Mouse (Mus musculus) WW6 (cell line): ENCODE results near the gene Ccr1l1.

Experiments used
- DNase-seq: peaks from one replicate; pipeline ENCODE4 v3.0.0-alpha.2; 2013; ENCODE audit warnings: low read depth, low spot score

Ccr1l1 gene

DNA sequence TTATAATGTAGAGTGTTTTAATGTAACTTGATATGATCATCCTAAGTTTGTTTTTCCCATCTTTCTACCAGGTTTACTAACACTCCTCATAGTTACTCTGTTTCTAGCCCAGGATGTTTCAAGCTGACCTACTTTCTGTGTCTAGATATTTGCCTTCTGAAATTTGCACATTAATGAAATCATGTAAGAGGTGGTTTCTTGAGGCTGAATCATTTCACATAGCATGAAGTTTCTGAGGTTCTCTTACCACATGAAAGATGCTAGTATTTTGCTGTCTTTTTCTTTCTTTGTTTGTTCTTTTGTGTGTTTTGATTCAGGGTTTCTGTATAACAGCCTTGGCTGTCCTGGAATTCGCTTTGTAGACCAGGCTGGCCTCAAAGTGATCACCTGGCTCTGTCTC is 18.0 kb downstream of the Ccr1l1 start:
- DNase-seq, result no peak

DNA sequence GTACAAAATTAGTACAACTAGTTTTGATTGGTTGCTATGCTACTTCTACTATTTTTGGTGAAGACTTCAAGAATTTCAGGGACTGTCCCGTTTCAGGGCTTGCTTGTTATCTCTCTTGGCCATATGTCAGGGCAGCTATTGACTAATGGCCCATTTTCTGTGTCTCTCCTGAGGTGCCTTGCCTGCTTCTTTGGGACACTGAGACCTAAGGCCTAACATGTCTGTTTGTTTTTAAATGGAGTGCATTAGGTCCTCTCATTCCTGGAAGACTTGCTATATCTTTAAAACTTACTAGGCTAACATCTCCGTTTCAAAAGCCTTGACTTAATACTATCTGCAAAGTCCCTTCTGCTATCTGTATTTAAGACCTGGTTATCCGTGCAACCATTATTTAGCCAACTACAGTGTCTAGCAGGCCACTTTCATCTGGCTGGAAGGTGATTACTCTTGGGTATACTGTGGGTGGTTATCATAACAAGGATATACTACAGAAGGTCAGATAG is 20.2 kb downstream of the Ccr1l1 start:
- no peak for DNase-seq

DNA sequence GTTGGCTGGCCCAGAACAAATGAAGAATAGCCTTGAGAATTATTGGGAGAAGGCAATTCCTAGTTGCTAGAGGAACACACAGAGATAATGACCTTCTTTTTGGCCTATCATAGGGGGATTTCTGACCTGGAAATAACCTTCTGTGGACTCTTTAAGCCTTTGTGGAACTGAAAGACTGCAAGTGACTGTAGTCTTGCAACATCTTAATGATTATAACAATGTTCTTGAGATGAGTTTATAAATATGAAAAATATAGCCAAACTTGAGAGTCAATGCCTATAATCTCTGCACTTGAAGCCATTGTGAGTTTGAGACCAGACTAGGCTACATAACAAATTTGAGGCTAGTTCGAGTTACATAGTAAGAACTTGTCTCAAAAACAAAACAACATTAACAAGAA is 21.3 kb downstream of the Ccr1l1 start:
- DNase-seq, result no peak

DNA sequence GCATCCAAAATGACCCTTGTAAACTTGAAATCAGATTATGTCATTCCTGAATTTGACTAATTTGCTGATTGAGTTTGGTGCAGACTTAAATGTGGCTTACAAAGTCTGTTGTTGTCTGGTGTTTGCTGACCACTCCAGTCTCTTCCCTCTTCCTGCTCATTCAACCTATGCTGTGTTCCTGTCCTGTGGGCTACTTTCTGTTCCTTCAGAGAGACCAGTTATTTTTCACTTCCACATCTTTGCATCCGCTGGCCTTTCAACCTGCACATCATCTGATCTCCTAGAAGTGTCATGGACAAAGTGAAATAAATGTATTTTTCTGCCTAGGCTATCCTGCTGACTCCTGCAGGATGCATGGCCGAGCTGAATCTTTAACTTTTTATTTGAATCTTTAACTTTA is 24.7 kb downstream of the Ccr1l1 start:
- DNase-seq, result no peak

DNA sequence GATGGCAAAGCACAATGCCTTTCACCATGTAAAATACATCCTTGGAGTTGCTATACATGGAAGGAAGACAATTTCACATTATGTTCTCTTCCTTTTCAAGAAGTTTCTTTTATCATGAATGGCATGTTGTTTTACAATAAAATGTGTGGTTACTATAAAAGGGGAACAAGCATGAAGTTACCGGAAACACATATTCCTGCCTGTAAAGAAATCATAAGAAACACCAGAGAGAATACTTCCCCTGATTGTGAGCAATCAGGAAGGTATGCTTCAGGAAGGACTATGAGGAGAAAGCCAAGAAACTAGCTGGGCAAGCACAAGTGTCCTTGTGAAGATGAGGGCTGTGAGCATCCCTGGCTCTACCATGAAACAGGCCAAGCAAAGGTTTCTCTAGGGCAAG is 27.0 kb downstream of the Ccr1l1 start:
- no peak for DNase-seq

DNA sequence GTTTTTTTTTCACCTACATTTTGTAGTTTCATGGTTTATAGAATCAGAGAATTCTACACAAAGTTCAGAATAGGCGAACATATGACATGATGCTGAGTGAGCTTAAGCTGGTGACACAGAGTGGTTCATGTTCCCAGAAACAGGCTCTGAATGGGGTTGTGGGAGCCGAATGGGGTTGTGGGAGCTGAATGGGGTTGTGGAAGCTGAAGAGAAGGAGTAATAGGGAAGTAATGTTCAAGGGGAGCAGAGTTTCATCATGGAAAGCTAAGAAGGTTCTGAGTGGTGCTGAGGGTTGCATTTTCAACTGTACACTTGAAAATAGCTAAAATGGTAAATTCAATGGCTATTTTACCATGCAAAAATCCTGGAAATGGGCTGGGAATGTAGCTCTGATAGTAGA is 28.8 kb downstream of the Ccr1l1 start:
- DNase-seq, result no peak

DNA sequence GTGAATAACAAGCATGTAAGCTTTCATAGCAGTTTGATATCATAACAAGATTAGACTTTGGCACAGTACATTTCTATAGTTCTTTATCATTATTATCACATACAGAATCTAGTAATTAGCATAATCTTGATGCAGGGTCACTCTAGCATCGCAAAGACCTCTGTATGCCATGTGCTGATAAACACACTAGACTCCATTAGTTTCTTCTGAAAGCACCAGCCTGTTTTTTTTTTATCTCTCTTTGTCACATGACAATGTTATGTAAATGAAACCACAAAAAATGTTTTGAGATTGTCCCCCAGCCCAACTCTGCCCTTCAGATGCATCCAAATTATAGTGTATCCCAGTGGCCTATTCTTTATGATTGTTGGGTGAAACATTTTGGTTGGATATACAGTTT is 30.4 kb downstream of the Ccr1l1 start:
- DNase-seq, result no peak

DNA sequence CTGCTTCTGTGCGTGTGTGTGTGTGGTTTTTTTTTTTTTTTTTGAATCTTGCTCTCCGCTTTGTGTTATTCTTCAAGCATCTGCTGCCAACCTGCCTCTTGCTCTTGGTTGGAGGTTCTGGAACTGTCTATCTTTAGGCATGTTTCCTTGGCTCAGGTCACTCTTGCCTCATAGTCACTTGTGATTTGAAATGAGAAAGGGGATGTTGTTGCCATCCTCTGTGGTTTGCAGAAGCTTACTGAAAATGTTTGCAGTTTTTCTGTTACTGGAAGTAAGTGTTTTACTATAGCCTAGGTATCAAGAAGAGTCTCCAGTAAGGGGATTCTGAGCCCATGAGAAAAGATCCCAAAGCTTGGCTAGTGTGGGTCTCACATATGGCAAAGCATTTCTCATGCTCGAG is 36.2 kb downstream of the Ccr1l1 start:
- DNase-seq, result no peak

DNA sequence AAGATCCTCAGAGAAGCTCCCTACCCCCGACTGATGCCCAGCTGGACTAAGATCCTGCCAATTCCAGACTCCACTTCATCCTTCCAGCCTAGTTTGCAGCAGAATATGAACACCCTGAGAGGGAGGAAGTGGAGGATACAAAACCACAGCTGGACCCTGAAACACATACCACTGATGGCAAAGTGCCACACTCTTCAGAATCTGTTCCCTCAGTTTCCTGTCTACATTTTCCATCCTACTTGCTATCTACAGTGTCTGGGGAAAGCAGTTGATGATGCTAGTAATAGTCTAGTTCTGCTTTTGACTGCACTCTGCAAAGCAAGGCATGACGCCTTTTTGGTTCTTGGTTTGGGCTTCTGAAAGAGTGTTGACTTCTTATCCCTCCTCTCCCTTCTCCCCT is 36.9 kb downstream of the Ccr1l1 start:
- DNase-seq, result no peak

DNA sequence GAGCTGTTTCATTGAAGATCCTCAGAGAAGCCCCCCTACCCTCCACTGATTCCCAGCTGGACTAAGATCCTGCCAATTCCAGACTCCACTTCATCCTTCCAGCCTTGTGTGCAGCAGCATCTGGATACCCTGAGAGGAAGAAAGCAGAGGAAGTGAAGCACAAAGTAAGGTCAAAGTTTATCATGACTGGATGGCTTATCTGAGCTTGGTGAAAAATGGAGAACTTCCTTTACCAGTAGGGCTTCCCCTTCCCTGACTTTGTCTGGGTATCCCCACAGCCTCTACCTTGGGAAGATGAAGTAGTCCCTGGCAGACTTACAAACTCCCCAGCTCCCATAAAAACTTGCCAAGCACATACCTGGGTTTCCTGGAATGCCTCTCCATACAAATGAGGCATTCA is 37.6 kb downstream of the Ccr1l1 start:
- no peak for DNase-seq

DNA sequence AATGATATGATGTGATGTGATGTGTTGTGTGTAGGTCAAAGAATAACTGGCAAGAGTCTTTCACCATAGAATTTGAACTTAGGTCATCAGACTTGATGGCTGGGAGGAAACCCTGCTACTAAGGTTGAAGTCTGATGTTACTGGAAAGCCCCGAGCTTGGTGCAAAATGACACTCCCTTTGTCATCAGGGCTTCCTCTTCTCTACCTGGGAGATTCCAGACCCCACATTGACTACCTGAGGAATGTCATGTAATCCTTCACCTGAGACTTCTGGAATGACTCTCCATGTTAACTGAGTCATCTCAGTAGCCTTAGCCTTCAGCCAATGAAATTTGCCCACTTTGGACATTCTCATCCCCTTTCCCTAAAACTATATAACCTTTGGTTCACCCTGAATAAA is 38.0 kb downstream of the Ccr1l1 start:
- no peak for DNase-seq

DNA sequence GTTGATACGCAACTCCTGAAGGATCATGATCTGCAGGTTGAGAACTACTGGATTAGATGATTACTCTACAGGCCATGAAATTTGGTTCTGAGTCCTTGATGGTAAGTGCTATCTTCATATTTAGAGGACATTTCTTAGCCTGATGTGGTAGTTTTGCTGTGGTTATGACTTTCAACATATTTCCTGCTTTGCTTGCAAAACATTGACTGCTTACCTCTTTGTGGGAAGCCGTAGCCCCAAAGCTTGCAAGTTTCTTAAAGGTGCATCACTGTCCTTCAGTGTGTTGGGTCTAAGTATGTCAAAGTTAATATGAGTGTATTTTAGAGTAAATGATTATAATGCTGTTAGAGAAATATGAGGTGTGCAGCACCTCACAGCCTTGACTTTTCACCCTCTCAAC is 40.2 kb downstream of the Ccr1l1 start:
- DNase-seq, result no peak

DNA sequence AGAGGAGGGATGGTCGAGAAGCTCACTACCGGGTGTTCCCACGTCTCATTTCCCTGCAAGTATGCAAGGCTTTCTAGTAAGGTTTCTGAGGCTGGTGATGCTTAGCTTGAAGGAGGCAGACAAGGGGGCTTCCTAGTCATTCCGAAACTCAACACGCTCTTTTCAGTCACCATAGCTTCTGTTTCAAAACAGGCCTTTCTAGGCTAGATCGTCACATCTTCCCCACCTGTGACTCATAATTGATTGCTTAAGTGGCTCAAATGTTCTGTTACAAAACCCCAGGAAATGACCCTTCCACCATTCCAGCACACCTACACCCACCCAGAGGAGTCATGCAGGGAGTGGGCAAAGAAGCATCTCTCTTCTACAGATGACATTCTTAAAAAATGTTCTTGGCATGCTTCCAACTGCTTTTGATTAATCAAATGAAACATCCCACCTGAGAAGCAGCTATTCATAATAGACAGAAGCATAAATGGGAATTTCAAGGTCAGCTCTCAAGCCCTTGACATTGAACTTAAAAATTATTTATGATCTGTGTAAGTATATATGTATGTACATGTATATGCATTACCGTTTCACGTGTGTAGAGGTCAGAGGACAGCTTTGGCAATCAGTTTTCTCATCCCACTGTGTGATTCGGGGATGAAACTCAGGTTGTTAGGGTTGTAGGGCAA is 41.5 kb downstream of the Ccr1l1 start:
- no peak for DNase-seq

DNA sequence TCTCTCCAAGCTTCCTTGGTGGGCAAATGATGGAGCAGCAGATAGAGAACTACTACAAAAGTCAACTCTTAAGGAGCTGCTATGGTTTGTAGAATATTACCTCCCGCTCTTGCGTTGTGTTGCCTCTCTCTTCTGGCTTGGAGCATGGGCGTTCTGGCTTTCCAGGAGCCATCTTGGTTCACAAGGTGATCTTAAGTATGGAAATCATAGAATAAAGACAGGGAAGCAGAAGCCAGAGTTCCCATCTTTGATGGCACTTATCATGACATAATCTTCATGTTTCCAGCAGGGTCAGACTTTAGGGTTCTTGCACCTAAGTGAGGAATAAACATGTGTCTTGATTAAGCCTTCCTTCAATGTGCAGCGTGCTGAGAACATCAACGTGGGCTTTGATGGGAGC is 42.4 kb downstream of the Ccr1l1 start:
- DNase-seq, result no peak

DNA sequence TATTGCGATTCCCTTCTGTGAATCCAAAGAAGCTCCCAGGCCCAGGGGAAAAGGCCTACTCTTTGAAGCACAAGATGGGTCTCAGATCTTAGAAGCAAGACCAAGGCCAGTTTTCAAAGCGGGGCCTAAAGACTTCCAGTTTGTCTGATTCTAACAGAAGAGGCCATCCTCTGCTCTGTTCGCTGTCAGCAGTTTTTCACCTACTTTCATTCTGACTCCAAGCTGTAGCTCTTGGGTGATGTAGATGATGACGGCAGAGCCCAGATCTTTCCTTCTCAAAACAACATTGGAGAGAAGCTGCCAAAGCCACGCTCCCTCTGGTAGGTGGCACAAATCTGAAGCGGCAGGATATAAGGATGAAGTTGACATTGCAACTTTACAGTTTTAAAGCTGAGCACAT is 42.9 kb downstream of the Ccr1l1 start:
- no peak for DNase-seq

DNA sequence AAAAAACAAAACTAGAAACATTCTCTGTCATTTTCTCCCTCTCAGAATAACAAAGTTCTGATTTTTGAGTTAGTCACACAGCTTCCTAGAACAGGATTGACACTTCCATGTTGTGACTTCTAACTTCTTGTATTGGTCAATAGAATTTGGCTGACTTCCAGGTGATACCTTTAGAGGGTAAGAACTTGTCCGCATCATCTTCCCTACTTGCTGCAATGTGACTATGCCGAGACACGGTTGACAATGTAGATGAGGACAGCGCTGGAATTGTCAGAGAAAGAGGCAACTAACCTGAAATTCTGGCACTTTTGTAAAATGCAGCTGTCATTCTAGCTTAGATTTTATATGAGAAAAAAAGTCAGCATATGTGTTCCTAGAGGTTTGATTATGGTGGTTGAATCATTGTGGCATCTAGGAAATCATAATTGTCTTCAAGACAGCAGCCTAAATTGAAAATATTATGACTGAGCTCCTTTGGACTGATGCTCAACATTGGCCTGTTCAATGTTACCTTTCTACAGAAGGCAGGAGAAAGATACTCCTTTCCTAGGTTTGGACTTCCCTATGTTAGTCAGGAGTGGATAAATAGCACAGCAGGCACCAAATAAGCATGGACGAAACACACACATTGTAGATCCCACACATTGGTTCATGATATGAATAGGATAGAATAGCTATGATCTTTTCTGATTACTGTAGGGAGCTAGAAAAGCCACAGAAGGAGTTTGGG is 44.3 kb downstream of the Ccr1l1 start:
- DNase-seq, result no peak

DNA sequence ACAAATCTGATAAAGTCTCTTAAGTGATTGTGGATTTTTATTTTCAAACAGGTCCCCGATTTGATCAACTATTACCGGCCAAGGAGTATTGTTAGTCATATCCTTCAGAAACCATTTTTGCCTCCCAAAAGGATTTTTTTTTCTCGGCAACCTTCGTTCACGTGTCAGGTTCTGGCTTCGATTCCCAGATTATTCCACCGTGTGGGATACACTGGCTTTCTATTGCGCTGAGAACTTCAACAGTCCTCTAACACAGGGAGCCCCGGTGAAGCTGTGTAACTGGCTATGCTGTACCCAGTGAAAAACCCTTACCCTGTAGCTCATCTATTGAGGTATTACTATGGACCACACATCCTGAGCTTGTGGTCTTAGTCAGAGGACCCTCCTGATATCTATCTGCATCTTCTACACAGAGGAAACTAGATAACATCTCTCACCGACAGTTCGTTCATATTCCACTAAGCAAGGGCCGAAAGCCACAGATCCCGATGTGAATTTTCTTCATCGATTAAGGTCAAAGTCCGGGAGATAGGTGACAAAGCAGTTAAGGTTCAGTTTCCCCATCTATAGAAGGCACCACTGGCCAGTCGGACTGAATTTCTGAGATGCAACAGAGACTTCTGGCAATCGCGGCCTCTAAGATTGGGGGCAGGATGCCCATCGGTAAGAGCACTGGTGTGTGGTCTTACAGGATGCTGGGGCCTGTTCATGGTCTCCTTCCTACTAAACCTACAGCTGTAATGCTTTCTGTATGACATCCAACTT is 45.1 kb downstream of the Ccr1l1 start:
- DNase-seq, result no peak

DNA sequence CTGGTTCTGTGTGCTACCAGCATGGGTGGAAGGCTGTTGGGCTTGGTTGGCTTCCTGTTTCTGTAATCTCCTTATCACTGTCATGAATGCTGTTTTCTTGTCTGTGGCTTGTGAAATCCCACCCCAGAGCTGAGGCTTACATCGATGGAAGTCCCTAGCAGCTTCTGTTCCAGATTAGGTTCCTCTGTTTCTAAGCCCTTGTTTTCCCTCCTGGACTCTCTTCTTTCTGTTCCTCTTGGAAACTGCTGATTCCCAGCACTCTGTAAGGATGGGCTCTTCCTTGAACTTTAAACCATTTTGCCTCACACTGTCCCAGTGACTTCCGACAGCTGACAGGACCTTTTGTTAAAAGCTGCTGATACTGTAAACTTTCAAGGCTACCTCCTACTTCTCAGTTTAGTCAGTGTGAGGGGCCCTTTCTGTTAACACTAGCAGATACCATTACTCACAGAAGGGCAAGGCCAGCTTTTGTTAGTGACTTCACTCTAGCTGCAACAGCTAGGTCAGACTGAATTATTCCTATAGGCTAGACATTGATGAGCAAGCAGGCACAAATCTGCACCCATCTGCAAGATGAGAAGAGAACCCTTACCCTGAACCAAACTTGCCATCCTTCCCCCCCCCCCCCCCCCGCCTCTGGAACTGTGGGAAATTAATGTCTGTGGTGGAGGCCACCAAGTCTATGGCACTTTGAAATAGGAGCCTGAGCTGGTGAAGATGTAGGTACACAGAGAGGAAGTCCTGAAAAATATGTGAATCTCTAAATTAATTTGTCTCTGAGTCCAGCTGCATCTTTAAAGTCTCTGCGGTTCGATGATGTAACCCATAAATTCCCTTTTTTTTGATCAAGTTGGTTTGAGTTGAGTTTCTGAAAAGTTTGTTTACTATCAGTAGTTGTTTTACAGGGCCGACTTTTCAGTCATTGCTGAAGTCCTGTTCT is 46.2 kb downstream of the Ccr1l1 start:
- no peak for DNase-seq

DNA sequence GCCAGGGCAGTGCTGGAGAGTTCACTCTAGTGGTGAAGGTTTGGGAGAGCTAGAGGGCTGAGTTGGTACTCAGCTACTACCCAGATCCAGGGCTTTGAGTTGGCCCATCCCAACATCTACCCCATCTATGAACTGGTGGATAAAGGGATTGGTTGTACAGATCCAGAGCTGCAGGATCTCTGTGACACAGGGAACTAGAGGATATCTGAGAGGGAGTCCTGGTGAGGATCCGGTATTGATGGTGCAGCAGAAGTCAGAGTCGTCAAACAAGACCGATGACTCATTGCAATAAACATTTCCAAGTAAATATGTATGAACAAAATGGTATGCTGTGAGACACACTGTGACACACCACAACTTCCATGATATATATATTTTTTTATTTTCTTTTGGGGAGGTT is 47.3 kb downstream of the Ccr1l1 start:
- DNase-seq, result no peak

DNA sequence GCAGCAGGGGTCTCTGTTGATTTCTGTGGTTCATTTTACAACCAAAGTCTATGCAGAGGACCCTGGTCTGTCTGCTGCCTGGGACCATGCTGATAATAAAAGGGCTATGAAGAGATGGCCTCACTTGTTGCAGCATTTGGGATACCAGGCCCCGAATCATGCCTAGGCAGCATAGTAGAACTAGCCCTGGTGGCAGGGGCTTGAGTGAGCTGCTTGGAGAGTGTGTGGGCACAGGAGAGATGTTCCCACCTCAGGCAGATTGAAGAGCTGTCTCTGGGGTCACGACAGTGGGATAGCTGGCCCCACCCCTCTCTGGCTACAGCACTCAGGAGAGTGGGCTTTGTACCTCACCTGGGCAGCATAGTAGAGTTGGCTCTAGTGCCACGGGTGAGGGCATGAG is 47.7 kb downstream of the Ccr1l1 start:
- no peak for DNase-seq

DNA sequence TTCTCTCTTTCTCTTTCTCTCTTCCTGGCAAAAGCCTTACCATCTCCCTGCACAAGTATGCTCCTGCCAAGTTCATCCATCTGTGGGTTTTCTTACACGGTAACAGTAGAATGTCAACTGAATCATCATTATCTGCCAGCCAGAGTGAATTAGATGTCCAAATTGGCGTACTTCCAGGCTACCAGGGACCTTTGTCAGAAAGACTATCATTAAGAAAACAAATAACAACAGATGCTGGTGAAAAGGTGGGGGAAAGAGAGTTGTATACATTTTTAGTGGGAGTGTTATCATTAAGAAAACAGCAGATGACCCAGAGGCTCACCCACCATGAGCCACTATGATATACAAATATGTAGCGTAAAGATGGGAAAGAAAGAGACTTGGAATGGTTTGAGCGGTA is 48.3 kb downstream of the Ccr1l1 start:
- DNase-seq, result no peak
